Mouse (Mus musculus) CH12.LX (cell line): ENCODE data around the gene Ulk1. TPM values are rescaled to one million over a fixed set of nuclear protein-coding genes. Genes with fewer than 3 reads are reported as not detected.

Experiments
- DNase-seq: peaks from one replicate; pipeline ENCODE4 v3.0.0-alpha.2; 2013; ENCODE audit errors: extremely low read depth
- H3K27ac ChIP-seq: 2 replicates; pipeline ENCODE4 v1.5.1; 2012; ENCODE audit warnings: low read depth, mild to moderate bottlenecking, control low read depth, moderate library complexity; ENCODE audit not compliant: insufficient read depth
- H3K27me3 ChIP-seq: replicated peaks from 2 replicates; pipeline ENCODE3; 2012; ENCODE audit warnings: inconsistent platforms
- H3K36me3 ChIP-seq, 2 experiments: replicated peaks in 1 of 2; 2 replicates each; pipeline versions ENCODE3 to v1.6.1; 2012; ENCODE audit warnings: inconsistent platforms in 1 of 2, low read length in 1 of 2, mild to moderate bottlenecking in 1 of 2, mixed read lengths in 1 of 2, moderate library complexity in 1 of 2; ENCODE audit not compliant: control insufficient read depth in 1 of 2, insufficient read depth in 1 of 2
- H3K4me1 ChIP-seq, 2 experiments: 2 replicates each; pipeline ENCODE4 v1.6.1; 2012; ENCODE audit warnings: inconsistent platforms in 1 of 2, moderate library complexity in 1 of 2; ENCODE audit not compliant: insufficient read depth in 2 of 2, control insufficient read depth in 1 of 2
- H3K4me2 ChIP-seq: 2 replicates; pipeline ENCODE4 v1.6.1; 2012; ENCODE audit warnings: low read depth, mild to moderate bottlenecking, control low read depth; ENCODE audit not compliant: poor library complexity, insufficient read depth, severe bottlenecking
- H3K4me3 ChIP-seq, 3 experiments: fragments of 150-350 bp in 1 of 3; sonication (generic) in 1 of 3; replicated peaks in 1 of 3; 2 replicates each; pipeline versions ENCODE3 to v1.5.1; 2011 to 2012; ENCODE audit warnings: low read depth in 2 of 3, low read length in 2 of 3, mild to moderate bottlenecking in 2 of 3, moderate library complexity in 2 of 3, control low read depth in 1 of 3, improper control_type of control experiment in 1 of 3, inconsistent platforms in 1 of 3, mixed read lengths in 1 of 3; ENCODE audit not compliant: poor library complexity in 1 of 3
- H3K79me2 ChIP-seq: replicated peaks from 2 replicates; pipeline ENCODE4 v1.6.1; 2012; ENCODE audit warnings: mild to moderate bottlenecking, moderate library complexity; ENCODE audit not compliant: control insufficient read depth, poor library complexity, insufficient read depth, severe bottlenecking; ENCODE audit errors: extremely low read depth
- H3K9ac ChIP-seq: 2 replicates; pipeline ENCODE4 v1.6.1; 2012; ENCODE audit warnings: low read depth, mild to moderate bottlenecking, control low read depth, moderate library complexity; ENCODE audit not compliant: insufficient read depth
- H3K9me3 ChIP-seq: replicated peaks from 2 replicates; pipeline ENCODE3; 2012; ENCODE audit warnings: low read length, inconsistent platforms, mixed read lengths
- CHD2 ChIP-seq: IDR thresholded peaks from 2 replicates; pipeline ENCODE4 v1.6.1; 2011; ENCODE audit warnings: low read length, improper control_type of control experiment
- CTCF ChIP-seq, 2 experiments: IDR thresholded peaks in 1 of 2; conservative IDR thresholded peaks in 1 of 2; 2 replicates each; pipeline ENCODE4 v1.5.1; 2011 to 2012; ENCODE audit warnings: low read depth in 2 of 2, low read length in 2 of 2, improper control_type of control experiment in 1 of 2, inconsistent platforms in 1 of 2, mild to moderate bottlenecking in 1 of 2, moderate library complexity in 1 of 2
- EP300 ChIP-seq: IDR thresholded peaks from 2 replicates; pipeline ENCODE4 v1.6.1; 2011; ENCODE audit warnings: low read length, improper control_type of control experiment
- ETS1 ChIP-seq: conservative IDR thresholded peaks from 2 replicates; pipeline ENCODE4 v1.6.1; 2012; ENCODE audit warnings: low read depth, mild to moderate bottlenecking, inconsistent platforms, low read length, improper control_type of control experiment, moderate library complexity
- GABPA ChIP-seq: IDR thresholded peaks from 2 replicates; pipeline ENCODE4 v1.6.1; 2012; ENCODE audit warnings: low read depth, low read length, improper control_type of control experiment, inconsistent platforms; ENCODE audit not compliant: insufficient replicate concordance
- IRF4 ChIP-seq: IDR thresholded peaks from 2 replicates; pipeline ENCODE4 v1.6.1; 2014; ENCODE audit warnings: low read depth, mild to moderate bottlenecking, inconsistent platforms, low read length, improper control_type of control experiment
- JUN ChIP-seq: IDR thresholded peaks from 2 replicates; pipeline ENCODE4 v1.6.1; 2011; ENCODE audit warnings: low read depth, mild to moderate bottlenecking, low read length, improper control_type of control experiment, moderate library complexity; ENCODE audit not compliant: insufficient read depth
- JUND ChIP-seq: conservative IDR thresholded peaks from 2 replicates; pipeline ENCODE4 v1.6.1; 2011; ENCODE audit warnings: low read depth, low read length, improper control_type of control experiment
- MAFK ChIP-seq: IDR thresholded peaks from 2 replicates; pipeline ENCODE4 v1.6.1; 2011; ENCODE audit warnings: low read length, improper control_type of control experiment; ENCODE audit not compliant: insufficient replicate concordance
- MAX ChIP-seq: IDR thresholded peaks from 2 replicates; pipeline ENCODE4 v1.6.1; 2011; ENCODE audit warnings: low read length, improper control_type of control experiment
- MAZ ChIP-seq: IDR thresholded peaks from 2 replicates; pipeline ENCODE4 v1.6.1; 2012; ENCODE audit warnings: low read depth, mild to moderate bottlenecking, inconsistent platforms, low read length, improper control_type of control experiment, moderate library complexity
- MYC ChIP-seq: IDR thresholded peaks from 2 replicates; pipeline ENCODE4 v1.6.1; 2011; ENCODE audit warnings: low read depth, mild to moderate bottlenecking, improper control_type of control experiment, low read length
- NRF1 ChIP-seq: IDR thresholded peaks from 2 replicates; pipeline ENCODE4 v1.6.1; 2014; ENCODE audit warnings: low read depth, mild to moderate bottlenecking, inconsistent platforms, low read length, improper control_type of control experiment, moderate library complexity
- POLR2A ChIP-seq: IDR thresholded peaks from 2 replicates; pipeline ENCODE4 v1.6.1; 2011; ENCODE audit warnings: low read depth, mild to moderate bottlenecking, improper control_type of control experiment, low read length
- RAD21 ChIP-seq: IDR thresholded peaks from 2 replicates; pipeline ENCODE4 v1.6.1; 2011; ENCODE audit warnings: low read depth, mild to moderate bottlenecking, low read length, improper control_type of control experiment, moderate library complexity
- RCOR1 ChIP-seq: conservative IDR thresholded peaks from 2 replicates; pipeline ENCODE4 v1.6.1; 2012; ENCODE audit warnings: low read depth, mild to moderate bottlenecking, inconsistent platforms, low read length, improper control_type of control experiment
- SMC3 ChIP-seq: IDR thresholded peaks from 2 replicates; pipeline ENCODE4 v1.6.1; 2011; ENCODE audit warnings: low read depth, low read length, improper control_type of control experiment
- TBP ChIP-seq: conservative IDR thresholded peaks from 2 replicates; pipeline ENCODE4 v1.6.1; 2011; ENCODE audit warnings: low read depth, low read length, improper control_type of control experiment
- UBTF ChIP-seq: IDR thresholded peaks from 2 replicates; pipeline ENCODE4 v1.6.1; 2012; ENCODE audit warnings: low read depth, mild to moderate bottlenecking, inconsistent platforms, low read length, improper control_type of control experiment, moderate library complexity
- USF1 ChIP-seq: IDR thresholded peaks from 2 replicates; pipeline ENCODE4 v1.6.1; 2014; ENCODE audit warnings: low read depth, mild to moderate bottlenecking, inconsistent platforms, low read length, improper control_type of control experiment
- USF2 ChIP-seq: conservative IDR thresholded peaks from 2 replicates; pipeline ENCODE4 v1.6.1; 2011; ENCODE audit warnings: low read depth, low read length, improper control_type of control experiment
- ZC3H11A ChIP-seq: IDR thresholded peaks from 2 replicates; pipeline ENCODE4 v1.6.1; 2012; ENCODE audit warnings: low read depth, mild to moderate bottlenecking, inconsistent platforms, low read length, improper control_type of control experiment
- ZKSCAN1 ChIP-seq: IDR thresholded peaks from 2 replicates; pipeline ENCODE4 v1.6.1; 2012; ENCODE audit warnings: low read depth, inconsistent platforms, low read length, improper control_type of control experiment, borderline replicate concordance
- ZNF384 ChIP-seq: IDR thresholded peaks from 2 replicates; pipeline ENCODE4 v1.6.1; 2012; ENCODE audit warnings: low read depth, low read length, improper control_type of control experiment, inconsistent platforms
- dilution Hi-C: fragments of 300-500 bp; cut with MboI; formaldehyde crosslinking; loops from 2 replicates; pipeline ENCODE4 v1.14.3; 2020; ENCODE audit warnings: low sequenced_read_pairs; ENCODE audit not compliant: extremely low pct_unique_long_range_greater_than_20kb, extremely low pct_ligation_motif_present
- in situ Hi-C: fragments of 300-500 bp; cut with MboI; formaldehyde crosslinking; loops from 3 replicates; pipeline ENCODE4 v1.14.3; 2019; ENCODE audit warnings: low sequenced_read_pairs, low pct_ligation_motif_present, low pct_unique_long_range_greater_than_20kb, mixed read lengths
- polyA plus RNA-seq: library from polyadenylated mRNA; unstranded; fragments of >175 nt; gene quantifications from 2 replicates; pipeline ENCODE4 v1.2.1, GENCODE M21; 2012; ENCODE audit warnings: low read depth; ENCODE audit not compliant: insufficient read length
- total RNA-seq, 2 experiments: library from RNA; depleted of rRNA; stranded (reverse); fragments of 300-350 nt in 1 of 2; fragments of >200 nt in 1 of 2; gene quantifications; 2 replicates each; pipeline ENCODE4 v1.2.3; 2012 to 2014

Ulk1 gene
- total and polyA plus RNA-seq, 3 experiments: 2.7 to 13.6 (median 8.4) TPM

DNA sequence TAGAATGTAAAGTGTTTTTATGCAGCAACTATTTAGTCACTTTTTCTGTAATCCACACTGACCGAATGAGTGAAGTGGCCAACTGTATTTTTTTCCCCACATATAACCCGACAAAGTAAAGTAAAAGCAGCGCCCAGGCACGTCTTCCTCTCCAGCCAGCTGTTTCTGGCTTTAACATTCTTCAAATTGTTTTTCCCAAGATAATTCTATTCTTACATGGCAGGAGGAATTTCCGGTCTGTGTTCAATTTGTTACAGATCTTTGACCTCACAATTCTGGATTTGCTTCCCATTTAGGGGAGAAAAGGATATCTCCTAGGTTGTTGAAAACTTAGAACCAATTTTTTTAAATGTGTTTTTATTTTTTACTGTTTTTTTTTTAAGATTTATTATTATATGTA is 47.2 kb upstream of the Ulk1 start:
- TF ChIP-seq IRF4 (no peak), ZKSCAN1 (no peak), RCOR1 (no peak), JUN (no peak), GABPA (no peak), POLR2A (no peak), EP300 (no peak), ETS1 (no peak), USF1 (no peak)
- no peak overlapping the region for H3K4me3 ChIP-seq
- H3K36me3 ChIP-seq: peaks cover 46 to 91% of the 10 kb centered on the region in 2 experiments
- no peak overlapping the region for H3K4me2 ChIP-seq
- no peak for DNase-seq
- no peak overlapping the region for H3K27ac ChIP-seq
- H3K9ac ChIP-seq: no peak overlapping the region
- in situ Hi-C loops: no loop called here
- no peaks in the 10 kb centered on the region for H3K4me1 ChIP-seq
- H3K79me2 ChIP-seq: no peaks in the 10 kb centered on the region
- dilution Hi-C loops: no loop called here
- H3K27me3 ChIP-seq: no peaks in the 10 kb centered on the region
- no peaks in the 10 kb centered on the region for H3K9me3 ChIP-seq

DNA sequence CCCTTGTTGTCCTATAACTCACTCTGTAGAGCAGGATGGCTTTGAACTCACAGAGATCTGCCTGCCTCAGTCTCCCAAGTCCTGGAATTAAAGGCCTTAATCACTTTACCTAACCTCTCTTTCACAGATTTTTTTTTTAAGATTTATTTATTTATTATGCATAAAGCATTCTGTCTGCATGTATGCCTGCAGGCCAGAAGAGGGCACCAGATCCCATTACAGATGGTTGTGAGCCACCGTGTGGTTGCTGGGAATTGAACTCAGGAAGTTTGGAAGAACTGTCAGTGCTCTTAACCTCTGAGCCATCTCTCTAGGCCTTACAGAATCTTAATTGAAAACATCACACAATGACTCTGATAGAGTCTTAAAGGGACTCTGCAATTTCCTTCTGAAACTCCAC is 43.1 kb upstream of the Ulk1 start:
- no peaks in the 10 kb centered on the region for H3K4me1 ChIP-seq
- dilution Hi-C loops: no loop called here
- H3K4me2 ChIP-seq: no peak overlapping the region
- TF ChIP-seq CTCF (conservative IDR thresholded peaks at IDR 0.05 in 1 of 2, IDR thresholded peaks at IDR 0.05 in 1 of 2; ENCODE audit: low read depth in 2 of 2, low read length in 2 of 2): peak in 1 of 2 experiments; percentile 42; a peak in 2 of 4 replicates
- TF ChIP-seq MAZ: no peak
- TF ChIP-seq, all 38 proteins: peak for 1
- Histone ChIP-seq H3K9ac (no peak overlapping the region), H3K4me3 (no peak overlapping the region), H3K27me3 (no peaks in the 10 kb centered on the region), H3K79me2 (no peaks in the 10 kb centered on the region), H3K9me3 (no peaks in the 10 kb centered on the region), H3K27ac (no peak overlapping the region), H3K36me3 (peaks cover 48 to 93% of the 10 kb centered on the region in 2 experiments)
- DNase-seq: no peak
- in situ Hi-C loops: no loop called here

- dilution Hi-C loops (no loop called here), in situ Hi-C loops (no loop called here)
- H3K4me1 ChIP-seq: peaks cover 4 to 28% of the 10 kb centered on the region in 2 experiments
- H3K79me2 ChIP-seq: peaks cover 11% of the 10 kb centered on the region
- no peaks in the 10 kb centered on the region for H3K9me3 ChIP-seq
- H3K9ac ChIP-seq: no peak overlapping the region
- H3K4me3 ChIP-seq: peak overlapping the region; percentile 82 to 96 (median 92)
- H3K36me3 ChIP-seq: peaks cover 26 to 50% of the 10 kb centered on the region in 2 experiments
- no peak overlapping the region for H3K27ac ChIP-seq
- no peaks in the 10 kb centered on the region for H3K27me3 ChIP-seq
- DNase-seq: no peak
- H3K4me2 ChIP-seq: peak overlapping the region; percentile 52; the same call in 1 of the 2 replicates
- no peak for TF ChIP-seq JUND
- TF ChIP-seq ZNF384: no peak
- no peak for TF ChIP-seq USF2
- no peak for TF ChIP-seq ZKSCAN1
- TF ChIP-seq MYC: no peak
- no peak for TF ChIP-seq USF1
- TF ChIP-seq EP300: no peak
- TF ChIP-seq MAX: no peak
- TF ChIP-seq UBTF: no peak
- TF ChIP-seq RAD21: no peak
- no peak for TF ChIP-seq MAFK
- no peak for TF ChIP-seq JUN
- TF ChIP-seq ZC3H11A: no peak
- TF ChIP-seq CHD2: no peak
- no peak for TF ChIP-seq TBP
- TF ChIP-seq ETS1: no peak
- no peak for TF ChIP-seq NRF1
- TF ChIP-seq POLR2A: no peak
- TF ChIP-seq SMC3: no peak
These were observed 31.4 kb upstream of the Ulk1 start for GRCm38 (mm10) chr5:110841046-110841862.
